Mouse (Mus musculus) megakaryocyte, adult 5-6 weeks (primary cell): ENCODE data around the gene Sdcbp2. TPM values are rescaled to one million over a fixed set of nuclear protein-coding genes. Genes with fewer than 3 reads are reported as not detected.
A peak's percentile ranks its signal among the peaks of the same experiment; 100 is the strongest.

Experiments used
- ATAC-seq: 2 replicates; pipeline ENCODE4 v1.8.0; 2016; ENCODE audit warnings: mild to moderate bottlenecking, inconsistent platforms; ENCODE audit not compliant: poor library complexity, severe bottlenecking
- total RNA-seq, 2 experiments: library from RNA; stranded (forward) in 1 of 2; stranded (reverse) in 1 of 2; fragments of 153-499, 151-499 nt in 1 of 2; fragments of 221-1000, 200-1000 nt in 1 of 2; gene quantifications; 2 replicates each; pipeline versions ENCODE4 v1.2.3 to v1.2.4; 2015 to 2017

Sdcbp2 gene
- 0.82 TPM in 1 of 2 replicates, not detected in the other for total RNA-seq (2015)
- total RNA-seq (2017): not detected in 2 replicates

DNA sequence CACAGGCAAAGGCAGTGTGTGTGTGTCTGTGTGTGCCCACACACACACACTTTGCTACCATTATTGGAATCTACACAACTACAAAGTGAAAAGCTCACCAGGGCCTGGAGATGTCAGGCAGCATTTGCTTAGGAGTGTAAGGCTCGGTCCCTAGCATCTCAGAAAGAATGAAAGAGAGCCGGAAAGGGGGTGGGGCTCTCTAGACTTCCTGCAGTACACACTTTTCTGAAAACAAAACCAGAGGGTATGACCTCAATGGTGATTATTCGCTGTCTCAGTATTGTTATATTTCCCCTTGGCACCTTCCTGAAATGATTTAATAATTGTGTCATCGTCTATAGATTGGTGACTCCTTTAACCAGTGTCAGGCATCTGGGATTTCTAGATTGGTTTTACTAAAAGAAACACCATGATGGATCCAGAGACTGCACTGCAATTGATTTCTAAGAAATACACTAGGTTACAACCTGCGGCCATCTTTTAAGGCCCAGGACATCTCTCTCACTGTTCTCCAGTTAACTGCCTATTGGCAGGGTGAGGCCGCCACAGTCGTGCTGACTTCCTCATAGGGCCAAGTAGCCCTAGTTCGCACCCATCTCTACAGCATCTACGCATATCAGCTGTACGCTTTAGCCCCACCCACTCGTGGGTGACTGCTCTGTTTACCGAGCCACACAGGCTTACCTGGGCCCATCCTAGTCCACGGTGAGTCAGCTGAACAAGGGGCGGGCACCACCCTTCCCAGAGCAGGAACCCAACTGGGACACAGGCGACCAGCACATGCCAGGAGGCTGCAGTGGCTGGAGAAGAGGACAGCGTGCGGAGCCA lies at the start of gene Sdcbp2:
TSS of gene Sdcbp2 (plus strand) at position 750 of the 828 bp plus-strand sequence.
- no peak for ATAC-seq

DNA sequence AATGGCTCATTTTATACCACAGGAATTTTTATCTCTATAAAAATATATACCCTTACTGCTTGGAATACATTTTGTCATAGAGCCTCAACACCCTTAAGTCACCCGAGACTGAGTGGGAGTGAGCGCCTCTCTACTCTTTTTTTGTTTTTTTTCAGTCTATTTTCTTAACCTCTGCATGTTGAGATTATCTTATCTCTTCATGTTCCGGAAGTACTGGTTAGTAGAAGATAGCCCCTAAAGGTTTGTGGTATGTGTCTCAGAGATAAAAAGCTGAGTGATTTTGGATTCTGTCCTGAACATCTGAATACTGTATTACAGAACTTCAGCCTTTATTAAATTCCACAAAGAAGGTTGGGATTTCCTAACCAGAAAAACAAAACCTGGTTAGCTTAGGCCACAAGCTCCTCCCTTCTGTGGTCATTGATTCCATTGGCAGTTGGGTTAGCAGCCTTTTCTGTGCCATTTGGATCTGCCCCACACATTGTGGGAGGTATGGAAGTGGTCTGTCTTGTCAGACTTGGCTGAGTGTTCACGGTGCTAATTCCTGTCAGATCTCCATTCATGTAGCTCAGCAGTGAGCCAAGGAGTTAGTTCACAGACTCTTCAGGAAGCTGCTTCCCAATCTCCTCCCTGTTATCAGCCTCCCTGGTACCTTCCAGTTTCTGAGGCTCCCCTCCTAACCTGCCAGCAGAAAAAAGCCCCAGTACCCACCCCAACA lies 47.9 kb upstream of the Sdcbp2 start:
- no peak for ATAC-seq

DNA sequence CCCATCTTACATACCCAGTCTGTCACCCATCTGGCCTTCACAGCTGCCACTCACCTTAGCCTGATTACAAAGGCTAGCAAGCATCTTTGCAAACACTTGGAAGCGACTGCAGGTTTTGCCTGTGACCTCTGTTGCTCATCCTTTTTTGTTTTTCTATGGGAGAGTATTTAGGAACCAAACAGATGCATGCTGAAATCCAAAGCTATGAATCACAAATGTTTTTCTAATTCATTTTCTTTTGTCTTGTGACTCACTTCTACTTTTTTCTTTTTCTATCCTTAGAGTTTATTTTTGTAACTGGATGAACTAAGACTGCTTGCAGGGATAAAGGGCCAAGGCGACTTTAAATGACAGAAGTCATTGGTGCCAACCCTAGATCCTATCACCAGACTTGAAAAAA lies 46.9 kb upstream of the Sdcbp2 start:
- ATAC-seq: no peak

DNA sequence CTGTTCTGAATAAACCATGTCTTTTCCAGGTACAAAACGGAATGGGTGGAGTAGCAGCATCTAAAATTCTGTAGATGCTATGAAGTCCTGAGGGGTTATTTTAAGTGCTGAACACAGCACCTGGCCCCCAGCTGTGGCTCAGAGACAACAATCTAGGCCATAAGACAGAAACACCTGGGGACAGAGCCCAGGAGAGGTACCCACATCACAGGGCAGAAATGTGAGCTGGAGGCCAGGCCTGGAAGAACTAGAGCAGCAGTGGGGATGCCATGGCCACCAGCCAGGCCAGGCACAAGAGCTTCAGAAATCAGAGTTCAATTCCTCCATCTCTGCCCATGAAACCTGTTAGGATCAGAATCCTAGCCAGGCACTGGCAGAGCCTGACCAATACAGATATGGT lies 44.4 kb upstream of the Sdcbp2 start:
- no peak for ATAC-seq

DNA sequence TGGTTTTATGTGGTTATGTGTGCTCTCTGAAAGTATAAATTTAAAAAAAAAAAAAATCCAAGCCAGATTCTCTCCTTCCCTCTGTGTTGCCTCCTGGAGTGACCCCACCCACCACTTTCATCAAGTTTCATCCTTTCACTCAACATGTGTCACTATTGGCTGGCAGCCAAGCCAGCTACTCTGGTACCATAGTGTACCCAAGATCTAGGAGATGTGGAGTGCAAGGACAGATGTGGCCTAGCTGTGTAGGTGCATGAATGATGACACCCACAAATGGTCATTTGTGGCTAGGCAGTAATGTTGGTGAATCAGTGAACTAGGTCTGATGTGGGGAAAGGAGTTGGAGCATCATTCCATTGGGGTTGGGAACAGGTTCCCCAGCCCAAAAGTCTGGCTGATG lies 43.3 kb upstream of the Sdcbp2 start:
- ATAC-seq: no peak

DNA sequence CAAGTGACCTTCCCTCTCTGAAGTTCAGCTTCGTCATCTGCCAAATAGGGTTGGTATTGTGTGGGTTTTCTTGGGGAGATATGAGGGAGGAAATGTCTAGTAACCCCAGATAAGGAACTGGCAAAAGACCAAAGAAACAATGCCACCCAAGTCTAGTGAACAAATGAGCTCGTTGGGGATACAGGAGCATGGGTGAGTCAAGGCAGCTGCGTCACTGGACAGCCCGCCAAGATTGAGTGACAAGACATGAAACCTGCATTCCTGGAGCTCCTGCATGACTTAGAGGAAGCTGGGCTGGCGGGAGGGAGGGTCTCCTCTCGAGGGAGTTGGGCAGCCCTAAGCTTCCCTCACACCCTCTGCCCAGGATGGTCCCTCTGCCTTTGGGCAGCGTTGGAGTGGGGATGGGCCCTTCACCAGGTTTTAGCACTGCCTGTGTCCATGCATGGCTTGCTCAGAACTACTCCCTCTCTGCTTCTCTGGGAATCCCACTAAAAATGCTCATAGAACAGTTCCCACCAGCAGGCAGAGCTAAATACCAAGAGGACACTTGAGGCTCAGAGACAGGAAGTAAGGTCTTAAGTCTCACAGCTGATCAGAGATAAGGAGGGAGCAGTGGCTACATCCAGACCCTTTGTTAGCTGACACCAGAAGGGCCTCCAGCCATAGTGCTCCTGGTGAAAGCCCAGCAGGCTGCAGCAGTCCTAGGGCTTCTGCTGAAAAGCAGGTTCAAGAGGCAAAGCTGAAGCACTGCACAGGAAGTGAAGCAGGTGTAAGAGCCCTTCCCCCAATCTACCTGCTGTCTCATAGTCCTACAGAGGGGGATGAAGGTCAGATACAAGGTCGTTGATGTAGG lies 41.8 kb upstream of the Sdcbp2 start:
- ATAC-seq: peak; percentile 36

DNA sequence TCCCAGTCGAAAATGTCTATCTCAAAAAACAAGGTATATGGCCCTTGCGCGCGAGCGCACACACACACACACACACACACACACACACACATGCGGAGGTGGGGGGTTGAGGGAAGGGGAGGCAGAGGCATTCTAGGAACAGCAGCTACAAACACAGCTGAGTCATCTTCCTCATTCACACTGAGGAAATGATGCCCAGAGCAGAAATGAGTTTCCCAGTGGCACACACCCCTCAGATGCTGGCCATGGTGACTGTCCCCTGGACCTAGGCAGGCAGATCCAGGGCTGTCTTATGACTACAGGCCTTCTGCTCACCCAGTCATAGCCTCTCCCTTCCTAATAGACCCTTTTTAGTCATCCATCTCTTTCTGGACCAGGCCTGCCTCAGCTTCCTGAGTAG lies 38.8 kb upstream of the Sdcbp2 start:
- peak; percentile 75 for ATAC-seq

DNA sequence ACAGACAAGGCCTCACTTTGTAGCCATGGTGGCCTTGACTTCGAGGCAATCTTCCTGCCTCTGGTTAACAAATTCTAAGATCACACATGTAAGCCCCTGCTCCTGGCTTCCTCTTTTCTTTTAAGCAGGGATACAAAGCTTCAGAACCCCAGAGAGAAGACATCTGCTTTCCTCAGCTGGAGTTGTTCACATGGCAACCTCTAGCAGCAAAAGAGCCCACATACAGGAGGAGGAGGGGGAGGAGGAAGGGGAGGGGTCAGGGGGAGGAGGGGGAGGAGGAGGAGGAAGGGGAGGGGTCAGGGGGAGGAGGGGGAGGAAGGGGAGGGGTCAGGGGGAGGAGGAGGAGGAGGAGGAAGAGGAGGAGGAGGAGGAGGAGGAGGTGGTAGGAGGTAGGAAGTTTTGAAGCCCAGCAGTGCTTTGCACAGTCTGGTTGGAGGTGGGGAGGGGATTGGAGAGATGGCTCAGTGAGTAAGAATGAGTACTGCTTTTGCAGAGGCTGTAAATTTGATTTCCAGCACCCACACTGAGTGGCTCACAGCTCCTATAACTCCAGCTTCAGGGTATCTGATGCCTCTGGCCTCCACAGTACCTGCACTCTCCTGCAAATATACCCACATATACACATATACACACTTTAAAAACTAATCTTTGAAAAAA lies 36.3 kb upstream of the Sdcbp2 start:
- peak; percentile 26 for ATAC-seq

DNA sequence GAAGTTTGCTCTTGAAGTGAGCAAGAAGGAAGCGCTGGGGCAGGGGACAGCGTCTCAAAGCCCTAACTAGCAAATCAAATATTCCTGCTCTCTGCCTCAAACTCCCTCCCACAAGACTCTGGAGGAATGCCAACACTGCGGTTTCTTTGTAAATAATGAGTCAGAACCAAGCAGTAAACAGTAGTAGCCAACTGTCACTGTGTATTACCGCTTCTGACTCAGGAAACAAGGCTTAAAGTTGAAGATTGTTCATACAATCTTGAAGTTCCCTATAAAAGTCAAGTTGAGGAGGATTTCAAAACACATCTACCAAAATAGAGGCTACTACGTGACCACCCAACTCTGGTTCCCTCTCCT lies 35.8 kb upstream of the Sdcbp2 start:
- peak; percentile 59 for ATAC-seq

DNA sequence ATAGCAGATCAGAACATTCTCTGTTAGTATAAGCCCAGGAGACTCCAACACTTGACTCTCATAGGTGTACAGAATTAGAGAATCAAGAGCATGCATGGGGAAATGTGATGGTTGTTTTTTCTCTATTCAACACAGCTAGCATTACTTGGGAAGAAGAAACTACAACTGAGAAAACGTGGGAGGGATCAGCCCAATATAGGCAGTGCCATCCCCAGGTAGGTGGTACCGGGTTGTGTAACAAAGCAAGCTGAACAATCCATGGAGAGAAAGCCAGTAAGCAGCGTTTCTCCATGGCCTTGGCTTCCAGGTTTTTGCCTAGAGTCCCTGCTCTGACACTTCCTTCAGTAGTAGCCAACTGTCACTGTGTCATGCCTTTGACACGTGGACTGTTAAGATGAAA lies 33.8 kb upstream of the Sdcbp2 start:
- no peak for ATAC-seq

DNA sequence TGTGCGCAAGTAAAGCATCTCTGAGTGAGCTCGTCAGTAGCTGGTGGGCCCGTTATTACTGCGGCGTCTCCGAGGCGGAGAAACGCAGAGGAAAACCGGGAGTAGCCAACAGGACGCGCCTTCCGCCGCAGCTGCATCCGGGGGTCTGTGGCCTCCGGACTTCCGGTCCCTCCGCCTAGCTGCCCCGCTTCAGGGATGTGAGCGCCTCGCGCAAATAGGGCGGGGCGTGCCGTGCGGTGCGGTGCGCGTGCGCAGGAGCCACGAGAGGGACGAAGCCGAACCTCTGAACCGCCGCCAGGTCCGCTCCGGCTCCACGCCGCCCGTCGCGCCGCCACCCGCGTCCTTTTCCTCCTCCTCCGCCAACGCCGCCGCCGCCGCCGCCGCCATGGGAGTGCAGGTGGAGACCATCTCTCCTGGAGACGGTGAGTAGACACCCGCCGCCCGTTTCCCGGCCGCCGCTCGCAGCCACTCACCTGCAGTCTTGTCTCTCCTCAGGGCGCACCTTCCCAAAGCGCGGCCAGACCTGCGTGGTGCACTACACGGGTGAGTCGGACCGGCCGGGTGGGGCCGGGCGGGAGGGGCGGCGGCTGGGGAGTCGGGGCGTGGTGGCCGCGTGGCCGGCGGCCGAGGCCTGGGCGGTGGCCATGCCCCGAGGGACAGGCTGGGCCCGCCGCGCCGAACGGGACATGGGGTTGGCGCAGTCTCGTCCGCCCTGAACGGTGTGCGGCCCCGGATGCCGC lies 29.9 kb upstream of the Sdcbp2 start, which contains the start of gene Fkbp1a:
TSS of gene Fkbp1a (plus strand) at position 161 of the 740 bp plus-strand sequence.
- peak; percentile 92 for ATAC-seq

DNA sequence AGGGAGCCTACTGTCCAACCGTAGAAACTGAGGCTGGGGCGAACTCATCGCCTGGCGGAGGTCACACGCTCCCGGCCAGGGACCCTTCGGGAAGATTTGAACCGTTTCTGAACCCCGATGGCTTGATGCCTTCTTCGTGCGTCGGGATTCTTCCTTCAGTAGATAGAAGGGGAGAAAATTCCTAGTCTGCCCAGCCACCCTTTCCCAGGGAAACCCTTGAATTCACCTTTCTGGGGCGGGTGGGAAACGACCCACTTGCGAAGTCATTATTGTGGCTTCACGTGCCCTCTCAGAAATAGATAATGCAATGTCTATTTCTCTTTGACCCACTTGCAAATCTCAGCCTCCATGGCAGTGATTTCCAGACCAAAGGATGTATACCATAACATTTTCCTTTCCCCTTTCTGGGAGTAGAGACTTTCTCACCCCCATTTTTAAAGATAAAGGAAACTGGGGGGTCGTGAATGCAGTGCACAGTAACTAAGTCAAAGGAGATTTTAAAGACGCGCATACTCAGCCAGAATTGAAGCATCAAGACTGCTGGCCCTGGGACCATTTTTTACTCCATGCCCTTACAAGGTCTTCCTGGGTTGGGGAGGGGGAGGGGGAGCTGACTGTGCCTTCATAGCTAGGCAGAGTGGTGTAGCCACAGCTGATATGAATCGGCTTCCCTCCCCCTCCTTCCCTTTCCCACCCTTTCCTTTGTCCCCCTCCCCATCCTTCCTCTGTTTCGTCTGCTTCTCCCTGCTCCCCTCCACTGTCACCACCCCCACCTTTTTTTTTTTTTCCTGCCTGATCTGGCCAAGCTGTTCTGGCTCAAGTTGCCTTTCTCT lies 29.1 kb upstream of the Sdcbp2 start:
- no peak for ATAC-seq

DNA sequence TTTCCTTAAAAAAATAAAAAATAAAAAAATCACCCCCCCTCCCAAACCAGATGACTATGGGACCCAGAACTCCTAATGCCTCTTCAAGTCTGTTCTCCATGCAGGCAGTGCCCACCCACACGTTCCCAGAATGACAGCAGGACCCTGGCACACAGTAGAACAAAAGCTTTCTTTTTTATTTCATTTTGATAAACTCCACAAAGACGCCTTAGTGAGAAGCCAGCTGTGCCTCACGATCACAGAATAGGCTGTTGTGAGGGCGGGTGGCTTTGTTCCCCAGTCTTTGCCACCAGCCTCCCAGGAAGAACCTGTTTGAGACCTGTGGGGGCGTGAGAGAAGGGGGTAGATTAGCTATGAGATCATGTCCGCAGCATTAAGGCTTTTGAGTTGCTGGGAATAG lies 27.7 kb upstream of the Sdcbp2 start:
- ATAC-seq: no peak

DNA sequence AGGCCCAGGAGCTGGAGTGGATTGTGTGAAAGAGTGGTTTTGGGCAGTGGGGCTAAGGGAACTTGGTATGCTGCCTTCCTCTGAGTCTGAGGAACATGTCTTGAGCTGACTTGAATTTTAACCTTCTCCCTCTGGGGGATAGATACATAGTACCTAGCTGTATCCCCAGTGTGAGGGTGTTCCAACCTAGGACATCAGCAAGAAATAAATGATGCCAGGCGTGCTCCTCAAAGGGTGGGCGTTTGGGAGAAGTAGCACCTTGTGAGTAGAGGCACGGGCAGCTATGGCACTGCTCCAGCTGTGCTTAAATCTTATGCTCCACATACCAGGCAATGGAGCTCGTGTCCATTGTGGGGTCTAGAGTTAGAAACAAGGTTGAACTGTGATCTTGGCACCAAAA lies 25.9 kb upstream of the Sdcbp2 start:
- ATAC-seq: no peak

DNA sequence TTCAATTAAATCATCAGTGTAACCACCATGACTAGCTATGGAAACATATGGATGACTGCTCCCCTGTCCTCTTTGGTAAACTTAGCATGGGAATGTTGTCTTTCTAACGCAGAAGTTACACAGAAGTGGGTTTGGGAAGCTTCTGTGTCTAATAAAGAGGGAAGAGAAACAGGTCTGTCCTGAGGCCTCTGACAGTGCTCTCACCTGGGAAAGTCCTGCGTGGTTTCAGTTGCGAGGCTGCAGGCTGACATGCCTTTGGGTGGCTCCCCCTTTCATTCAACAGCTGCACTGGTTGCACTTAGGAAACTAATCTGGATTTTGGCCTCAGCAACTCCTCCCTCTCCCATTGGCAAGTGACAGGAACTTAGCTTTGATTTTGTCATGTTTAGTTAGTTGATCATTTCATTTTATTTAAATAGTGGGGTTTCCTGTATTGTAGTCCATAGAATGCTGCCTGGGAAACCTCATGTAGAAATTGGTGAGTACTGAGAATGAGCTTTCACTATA lies 22.8 kb upstream of the Sdcbp2 start:
- no peak for ATAC-seq

DNA sequence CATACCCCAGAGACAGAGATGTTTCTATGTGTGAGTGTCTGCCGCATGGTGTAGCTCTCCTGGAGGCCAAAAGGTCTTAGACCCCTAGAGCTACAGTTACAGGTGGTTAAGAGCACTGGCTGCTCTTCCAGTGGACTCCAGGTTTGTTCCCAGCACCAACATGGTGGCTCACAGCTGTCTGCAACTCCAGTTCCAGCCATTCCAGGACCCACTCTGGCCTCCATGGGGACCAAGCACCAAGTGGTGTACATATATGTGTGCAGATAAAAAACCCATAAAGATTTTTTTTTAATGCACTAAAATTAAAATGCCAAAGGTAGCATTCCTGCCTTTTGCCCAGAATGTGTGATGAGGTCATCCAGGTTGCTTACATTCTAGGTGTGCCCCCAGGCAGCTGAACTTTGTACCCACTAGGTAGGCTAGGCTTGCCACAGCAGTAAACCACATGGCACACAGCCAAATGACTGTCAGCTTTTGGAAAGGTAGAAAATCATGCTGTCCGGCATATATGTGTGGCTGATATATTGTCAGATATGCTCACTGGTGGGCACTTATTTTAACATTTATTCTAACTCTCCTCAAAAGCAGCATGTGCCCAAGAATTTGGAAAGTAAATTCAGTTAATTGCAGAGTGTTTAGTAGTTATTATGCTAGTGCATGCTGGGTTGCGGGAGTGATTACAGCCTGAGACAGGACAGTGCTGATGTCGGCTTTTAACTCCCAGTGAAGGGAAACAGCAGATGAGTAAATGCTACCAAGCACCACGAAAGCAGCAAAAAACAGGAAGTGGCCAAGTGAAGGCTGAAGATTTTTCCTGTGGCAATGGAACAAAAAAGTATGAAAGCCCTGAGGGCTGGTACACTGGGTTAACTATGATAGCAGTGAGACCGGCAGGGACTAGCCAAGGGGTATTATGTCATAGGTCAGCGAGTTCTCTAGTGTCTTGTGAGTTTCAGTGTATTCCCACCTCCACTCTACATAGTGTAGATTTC lies 9.2 kb upstream of the Sdcbp2 start:
- peak; percentile 68 for ATAC-seq

DNA sequence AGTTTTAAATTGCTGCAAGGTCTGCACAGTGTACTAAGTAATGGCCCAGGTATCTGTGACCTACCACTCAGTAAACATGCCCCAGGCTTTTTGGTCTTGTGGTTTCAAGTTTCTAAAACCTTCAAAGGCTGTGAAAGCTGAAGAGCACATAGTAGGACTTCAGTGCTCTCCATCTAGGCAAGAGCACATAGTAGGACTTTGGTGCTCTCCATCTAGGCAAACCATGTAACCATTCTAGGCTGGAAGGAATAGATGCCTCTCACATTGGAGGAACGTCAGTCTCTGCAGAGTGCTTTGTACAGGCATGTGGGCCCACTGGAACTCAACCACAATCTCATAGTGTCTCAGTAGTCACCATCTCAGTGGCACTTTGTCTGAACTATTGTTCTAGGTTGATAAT lies 8.4 kb upstream of the Sdcbp2 start:
- no peak for ATAC-seq

DNA sequence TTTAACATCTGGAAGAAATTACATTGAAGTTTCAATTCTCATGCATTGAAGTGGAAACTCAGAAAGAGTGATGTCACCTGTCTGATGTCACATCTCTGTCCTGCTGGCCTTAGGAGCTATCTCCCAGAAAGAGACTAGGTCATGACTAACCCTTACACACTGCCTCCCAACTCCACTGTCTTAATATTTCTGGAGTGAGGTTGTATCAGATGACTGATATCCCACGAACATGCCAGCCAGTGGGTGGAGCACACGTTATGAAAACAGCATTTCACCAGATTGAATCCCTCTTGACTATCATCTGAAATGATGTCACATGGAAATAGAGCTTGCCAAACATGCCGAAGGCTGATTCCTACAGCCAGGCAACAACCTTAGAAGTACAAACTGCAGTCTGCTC lies 7.4 kb upstream of the Sdcbp2 start:
- no peak for ATAC-seq
